ENCODE assay signal across 7 mouse cellular contexts in genomic region chr13:97434961-97435864, GRCm38 (mm10).
DNase-seq lines count a peak whose midpoint lies in the region; ATAC-seq and TF ChIP-seq lines count a peak whose summit lies in the region.

No protein-coding gene starts in this region.

- no peaks in the 10 kb centered on the region for H3K27me3 ChIP-seq in heart, embryonic 11.5 days (ENCODE audit: control insufficient read depth, insufficient read depth, low read length)
- H3K27me3 ChIP-seq in limb, embryonic 10.5 days (ENCODE audit: low read depth, poor library complexity, severe bottlenecking) = peaks cover 29% of the 10 kb centered on the region

- peak; percentile 68 for ATAC-seq in heart, embryonic 11.5 days (replicated peaks; ENCODE audit: insufficient number of reproducible peaks, low FRiP score, low TSS enrichment)
- no peak for ATAC-seq in megakaryocyte progenitor cell, adult 5-6 weeks (replicated peaks; ENCODE audit: poor library complexity)

- peaks cover 49% of the 10 kb centered on the region for H3K4me1 ChIP-seq in heart, embryonic 11.5 days (ENCODE audit: control insufficient read depth, insufficient read depth, low read length)
- peaks cover 51% of the 10 kb centered on the region for H3K4me1 ChIP-seq in limb, embryonic 10.5 days

- TF ChIP-seq CTCF in brain, embryonic 14.5 days (IDR thresholded peaks at IDR 0.05; ENCODE audit: borderline replicate concordance, extremely low read depth, insufficient read depth, insufficient read length) = no peak

- H3K27ac ChIP-seq in heart, embryonic 11.5 days (ENCODE audit: low read depth, low read length) = peak overlapping the region; percentile 84
- peak overlapping the region; percentile 89 for H3K27ac ChIP-seq in limb, embryonic 10.5 days

- H3K9me3 ChIP-seq in heart, embryonic 11.5 days (replicated peaks; ENCODE audit: control insufficient read depth, low read length) = no peaks in the 10 kb centered on the region
- no peaks in the 10 kb centered on the region for H3K9me3 ChIP-seq in limb, embryonic 10.5 days (replicated peaks)

- peak overlapping the region; percentile 87 for H3K4me2 ChIP-seq in heart, embryonic 11.5 days

- H3K36me3 ChIP-seq in heart, embryonic 11.5 days (ENCODE audit: control insufficient read depth, insufficient read depth, low read length) = no peaks in the 10 kb centered on the region
- no peaks in the 10 kb centered on the region for H3K36me3 ChIP-seq in limb, embryonic 10.5 days

- H3K9ac ChIP-seq in heart, embryonic 11.5 days (ENCODE audit: low read depth, low read length) = peak overlapping the region; percentile 74

- TF ChIP-seq POLR2A in brain, embryonic 14.5 days (IDR thresholded peaks at IDR 0.05; ENCODE audit: borderline replicate concordance, extremely low read depth, insufficient read depth, insufficient read length, poor library complexity, severe bottlenecking) = no peak

- H3K4me3 ChIP-seq in heart, embryonic 11.5 days (ENCODE audit: low read depth, low read length) = peak overlapping the region; percentile 46
- H3K4me3 ChIP-seq in limb, embryonic 10.5 days = peak overlapping the region; percentile 57

- WGBS in heart, embryonic 11.5 days (ENCODE audit: insufficient replicate concordance) = 1% methylated on average over 20 of the region's 20 CpGs
- WGBS in limb, embryonic 10.5 days = 1% methylated on average over 20 of the region's 20 CpGs

- DNase-seq in ES-CJ7 (ENCODE audit: low read depth, low spot score) = peak; percentile 65
- DNase-seq in brain, embryonic 14.5 days (ENCODE audit: low read depth) = peak; percentile 64
- peak; percentile 48 for DNase-seq in limb, embryonic 10.5 days (ENCODE audit: low spot score)
- peak; percentile 78 for DNase-seq in retina, embryonic 14.5 days (ENCODE audit: low spot score)
- DNase-seq in gastrocnemius, postnatal 25 days = no peak
